Mouse (Mus musculus) neutrophil, adult 5-6 weeks (primary cell): ENCODE measurements at regions not wholly inside any gene's neighbourhood (a gene's known extent, or its start where the extent isn't known, plus 50 kb on each side); places are given as distances from the start of the nearest gene placed in this dataset.
"Not testable (repeated sequence)": the region's sequence is repeated elsewhere in the genome, so short reads cannot be mapped to it uniquely, and the experiment has no call there.

ENCODE experiments used
- ATAC-seq: fragments of 151-379, 151-347 bp; 2 replicates; pipeline ENCODE4 v1.8.0; 2017; ENCODE audit warnings: mild to moderate bottlenecking, moderate TSS enrichment; ENCODE audit not compliant: insufficient number of reproducible peaks, poor library complexity, low FRiP score, severe bottlenecking; ENCODE audit errors: extremely low read depth

DNA sequence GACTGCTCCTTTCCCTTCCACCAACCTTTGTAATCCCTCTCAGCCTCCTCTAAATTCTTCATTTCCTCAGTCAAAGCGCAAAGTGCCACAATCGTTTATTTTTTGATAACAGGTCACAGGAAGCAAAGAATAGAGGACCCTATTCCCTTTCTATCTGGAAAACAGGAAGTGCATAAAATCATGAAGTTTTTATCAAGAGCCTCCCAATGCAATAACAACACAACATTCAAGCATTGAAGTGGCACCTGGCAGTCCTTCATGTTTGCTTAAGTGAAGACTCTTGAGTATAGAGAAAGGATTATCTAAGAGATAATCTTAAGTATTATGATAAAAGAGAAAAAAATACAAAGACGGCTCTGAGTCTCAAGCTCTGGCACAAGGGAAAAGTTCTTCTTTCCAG, 111.9 kb downstream of the Ibtk start:
- no peak for ATAC-seq

DNA sequence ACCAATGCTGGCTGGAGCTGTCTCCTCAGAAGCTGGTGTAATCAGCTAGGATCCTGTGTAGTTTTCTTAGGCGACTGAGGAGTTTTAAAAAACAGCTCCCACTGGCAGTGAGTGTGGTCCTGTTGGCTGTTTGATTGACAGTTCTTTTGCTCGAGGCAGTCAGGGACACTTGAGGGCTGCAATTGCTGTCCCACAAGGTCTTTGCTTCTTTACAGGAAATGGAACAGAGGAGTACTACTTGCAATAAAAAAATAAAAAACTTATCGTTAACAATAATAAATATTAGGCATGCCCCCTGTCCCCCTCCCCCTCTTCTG, 113.0 kb downstream of the Ibtk start:
- ATAC-seq, result no peak

DNA sequence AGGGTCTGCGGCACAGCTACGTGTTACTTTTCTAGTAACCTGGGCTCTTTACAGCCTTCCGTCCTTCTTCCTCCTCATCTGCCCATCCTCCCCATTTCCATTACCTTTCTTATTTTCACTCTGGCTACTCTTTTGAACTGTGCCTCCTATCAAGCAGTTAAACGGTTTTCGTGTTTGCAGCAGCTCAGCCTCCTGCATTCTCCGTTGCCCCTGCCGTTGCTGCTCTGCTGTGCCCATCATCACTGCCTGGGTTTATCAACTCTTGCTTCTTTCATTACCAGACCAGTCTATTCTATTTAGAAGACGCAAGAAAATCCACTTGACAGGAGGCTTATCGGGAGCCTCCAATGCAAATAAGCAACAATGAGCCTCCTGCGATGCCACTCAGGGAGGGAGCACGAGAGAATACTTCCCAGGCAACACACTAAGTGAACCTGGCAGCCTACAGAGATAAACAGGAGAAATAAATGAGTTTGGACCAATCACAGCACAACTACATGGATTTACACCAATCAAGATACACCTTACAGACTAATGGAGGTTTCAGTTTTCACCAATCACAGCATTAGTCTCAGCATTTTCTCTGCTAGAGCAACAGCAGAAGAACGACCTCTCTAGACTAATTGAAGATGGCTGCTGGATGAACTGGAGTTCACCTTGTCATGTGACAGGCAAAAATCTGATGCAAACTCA, 113.5 kb downstream of the Ibtk start:
- ATAC-seq, result no peak

DNA sequence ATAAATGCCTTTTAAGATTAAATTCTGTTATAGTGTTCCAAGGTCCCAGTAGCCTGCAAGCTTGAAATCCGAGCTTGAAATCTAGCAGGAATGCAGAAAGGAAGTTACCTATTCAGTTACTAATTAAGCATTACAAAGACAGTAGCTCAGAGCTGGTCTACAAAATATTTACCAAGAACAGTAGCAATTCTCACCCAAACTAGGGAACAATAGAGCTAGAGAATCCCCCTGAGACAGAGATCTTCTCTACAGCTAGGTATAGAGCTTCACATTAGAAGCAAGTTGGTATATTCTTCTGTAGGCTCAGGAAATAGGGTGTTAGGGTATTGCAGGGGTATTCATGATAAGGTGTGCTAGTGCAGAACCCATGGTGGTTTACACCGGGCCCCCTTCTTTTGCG, 114.3 kb downstream of the Ibtk start:
- not testable (repeated sequence) for ATAC-seq

DNA sequence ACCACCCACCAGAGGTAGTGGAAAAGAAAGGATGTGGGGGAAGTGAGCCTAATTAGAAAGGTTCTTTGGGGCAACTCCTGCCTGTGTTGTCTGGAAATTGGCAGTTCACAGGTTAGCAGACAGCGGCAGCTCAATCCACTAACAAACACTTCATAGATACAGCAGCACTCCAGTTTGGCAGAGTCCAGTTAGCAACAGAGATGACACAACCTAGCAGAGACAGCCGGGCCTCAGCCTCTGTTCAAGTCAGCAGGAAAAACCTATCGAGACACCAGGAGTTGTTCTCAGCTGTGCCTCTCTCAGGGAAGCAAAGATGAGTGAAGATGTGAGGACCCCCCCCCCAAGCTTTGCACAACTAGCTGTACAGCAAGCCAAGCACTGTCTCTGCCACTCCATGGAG, 131.2 kb downstream of the Ibtk start:
- ATAC-seq, result no peak

DNA sequence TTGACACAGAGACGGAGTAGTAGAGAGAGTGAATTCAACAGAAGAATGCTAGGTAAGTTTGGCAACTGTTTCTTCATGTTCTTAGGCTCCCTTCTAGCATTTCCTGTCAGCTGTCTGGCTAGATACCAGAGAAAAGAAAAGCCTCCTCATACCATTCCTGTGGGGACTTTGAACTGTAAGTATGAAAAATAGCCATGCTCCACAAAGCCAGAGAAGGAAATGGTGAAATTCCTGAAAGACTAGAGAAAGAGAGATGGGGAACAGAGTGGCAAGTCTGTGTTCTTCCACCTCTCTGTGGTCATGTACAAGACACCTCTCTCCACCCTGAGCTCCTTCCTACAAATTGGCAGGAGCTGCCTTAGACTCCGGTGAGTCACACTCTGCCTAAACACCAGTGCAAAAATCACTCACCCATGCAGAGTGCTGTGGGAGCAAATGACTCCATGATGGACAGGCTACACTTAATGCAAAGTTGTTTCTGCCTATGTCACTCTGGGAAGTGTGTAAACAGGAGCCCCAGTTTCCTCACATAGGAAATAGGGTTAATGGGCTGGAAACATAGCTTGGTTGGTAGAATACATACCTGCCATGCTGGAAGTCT, 131.9 kb downstream of the Ibtk start:
- no peak for ATAC-seq

DNA sequence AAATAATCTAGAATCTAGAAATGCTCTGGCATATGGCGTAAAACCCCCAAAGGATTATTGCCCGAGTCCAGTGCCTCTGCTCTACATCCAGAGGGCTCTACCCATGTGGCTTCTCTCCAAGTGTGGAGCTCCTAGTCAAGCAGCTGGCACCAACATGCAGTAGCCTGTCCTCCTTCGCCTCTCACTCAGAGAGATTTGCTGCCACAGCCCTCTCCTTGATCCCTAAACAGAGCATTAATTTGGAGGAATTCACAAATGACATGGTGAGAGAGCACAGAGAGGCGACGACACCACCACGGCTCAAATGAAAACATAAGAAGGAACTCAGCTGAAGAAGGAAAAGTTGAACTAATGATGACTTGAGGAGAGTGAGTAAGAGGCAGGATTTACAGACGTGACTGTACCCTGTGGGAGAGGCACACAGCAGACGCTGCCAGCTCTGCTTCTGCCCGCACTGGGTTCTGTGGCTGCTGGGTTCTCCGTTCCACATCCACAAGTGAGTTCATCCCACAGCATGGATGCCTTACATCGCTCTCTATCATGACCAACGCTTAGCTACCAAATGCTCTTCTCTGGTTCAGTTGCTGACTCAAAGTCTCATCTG, 132.8 kb downstream of the Ibtk start:
- ATAC-seq, result no peak

DNA sequence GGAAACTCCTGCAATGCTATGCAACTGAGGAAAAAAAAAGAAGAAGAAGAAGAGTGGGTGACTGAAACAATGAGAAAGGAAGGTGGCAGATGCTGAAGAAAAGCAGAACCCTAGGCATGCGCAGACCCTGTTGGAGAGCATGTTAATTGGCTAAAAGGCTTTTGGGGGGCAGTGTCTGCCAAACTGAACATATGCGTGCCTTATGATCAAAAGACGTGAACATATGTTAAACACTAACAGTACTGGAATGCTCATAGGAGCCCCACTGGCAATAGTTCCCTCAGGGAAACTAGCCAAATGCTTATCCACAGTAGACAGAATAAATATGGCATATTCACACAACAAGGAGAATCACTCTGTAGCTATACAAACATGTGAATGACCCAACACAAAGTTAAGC, 140.0 kb downstream of the Ibtk start:
- no peak for ATAC-seq

DNA sequence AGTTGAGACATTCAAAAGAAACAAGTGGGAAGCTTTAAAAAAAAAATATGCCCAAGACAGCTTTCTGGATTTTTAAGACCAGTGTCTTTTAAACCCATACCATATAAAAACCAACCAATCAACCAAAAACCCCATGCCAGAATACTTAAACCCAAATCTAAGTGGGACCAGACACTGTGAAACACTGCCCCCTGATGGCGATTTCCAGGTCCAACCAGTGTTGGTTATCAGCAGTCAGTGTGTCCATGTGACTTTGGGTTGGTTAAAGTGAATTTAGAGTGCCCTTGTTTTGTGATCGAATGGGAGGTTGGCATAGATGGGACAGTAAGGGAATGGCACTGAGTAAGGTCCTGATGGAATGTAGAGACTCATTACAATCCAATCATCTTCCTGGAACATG, 152.2 kb downstream of the Ibtk start:
- ATAC-seq, result peak; percentile 30; the same call in 1 of the 2 replicates

DNA sequence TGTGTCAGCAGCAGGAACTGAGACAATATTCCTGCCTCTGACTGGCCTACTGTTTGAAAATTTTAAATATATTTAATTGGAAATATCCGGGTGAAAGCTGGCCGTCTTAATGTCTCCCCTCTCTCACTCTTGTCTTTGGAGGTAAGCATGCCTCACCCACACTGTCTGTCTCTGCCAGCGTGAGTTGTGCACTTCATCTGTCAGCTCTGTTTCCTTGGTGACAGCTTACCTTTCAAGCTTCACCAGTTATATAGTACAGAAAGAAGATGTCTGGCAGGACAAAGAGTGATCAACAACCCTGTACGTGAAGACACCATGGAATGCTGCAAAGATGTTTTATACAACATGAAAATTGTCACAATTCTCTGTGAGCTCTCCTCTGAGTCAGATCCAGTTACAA, 155.3 kb downstream of the Ibtk start:
- no peak for ATAC-seq

DNA sequence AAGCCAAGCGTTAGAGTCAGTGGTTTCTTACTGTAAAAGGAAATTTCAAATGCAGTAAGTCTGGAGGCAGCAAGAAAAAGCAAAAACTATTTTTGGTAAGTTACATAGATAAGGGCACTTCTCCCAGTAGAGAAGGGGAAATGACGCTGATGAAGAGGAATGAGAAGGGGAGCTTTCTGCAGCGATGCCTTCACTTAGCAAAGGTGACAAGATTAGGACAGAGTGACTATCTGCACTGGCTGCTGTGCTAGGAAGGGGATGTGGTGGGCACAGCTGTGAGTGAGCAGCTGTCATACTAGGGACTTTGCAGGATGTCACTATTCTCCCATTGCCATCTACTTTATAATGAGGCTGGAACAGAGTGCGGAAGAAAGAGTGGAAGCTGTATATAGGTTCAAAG, 156.5 kb downstream of the Ibtk start:
- no peak for ATAC-seq

DNA sequence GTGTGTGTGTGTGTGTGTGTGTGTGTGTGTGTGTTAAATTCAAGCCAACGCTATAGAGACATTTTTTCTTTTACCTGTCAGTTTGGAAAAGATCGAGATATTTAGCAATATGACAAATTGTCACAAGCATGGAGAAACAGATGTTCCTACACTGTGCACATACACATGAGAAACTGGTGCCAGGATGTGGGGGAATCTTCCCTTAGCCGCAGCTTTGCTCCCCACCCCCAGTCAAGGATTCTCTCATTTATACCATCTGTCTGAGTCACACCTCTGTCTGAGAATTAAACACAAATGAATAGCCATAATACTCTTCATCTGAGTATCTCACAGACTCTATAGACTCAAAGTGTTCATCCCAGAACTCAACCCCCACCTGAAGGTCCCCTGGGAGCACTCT, 159.9 kb downstream of the Ibtk start:
- ATAC-seq, result no peak

DNA sequence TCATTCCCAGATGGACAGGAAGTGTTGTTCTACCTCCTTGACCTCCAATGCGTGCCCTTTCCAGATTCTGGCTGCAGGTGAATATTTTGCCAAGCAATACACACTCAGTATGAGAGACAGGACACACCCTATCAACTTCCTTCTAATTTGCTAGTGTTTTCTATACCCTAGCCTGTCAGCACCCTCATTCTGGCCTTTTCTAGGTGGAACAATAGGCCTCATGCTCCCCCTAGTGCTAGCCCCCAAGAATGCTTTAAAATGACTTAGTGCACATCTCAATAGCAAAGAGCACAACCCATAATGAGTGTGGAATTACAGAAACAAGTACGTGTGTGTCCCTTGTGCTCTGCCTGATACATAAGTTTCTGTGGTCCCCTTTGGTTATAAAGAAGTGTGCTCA, 161.1 kb downstream of the Ibtk start:
- ATAC-seq, result peak; percentile 60; the same call in 1 of the 2 replicates

DNA sequence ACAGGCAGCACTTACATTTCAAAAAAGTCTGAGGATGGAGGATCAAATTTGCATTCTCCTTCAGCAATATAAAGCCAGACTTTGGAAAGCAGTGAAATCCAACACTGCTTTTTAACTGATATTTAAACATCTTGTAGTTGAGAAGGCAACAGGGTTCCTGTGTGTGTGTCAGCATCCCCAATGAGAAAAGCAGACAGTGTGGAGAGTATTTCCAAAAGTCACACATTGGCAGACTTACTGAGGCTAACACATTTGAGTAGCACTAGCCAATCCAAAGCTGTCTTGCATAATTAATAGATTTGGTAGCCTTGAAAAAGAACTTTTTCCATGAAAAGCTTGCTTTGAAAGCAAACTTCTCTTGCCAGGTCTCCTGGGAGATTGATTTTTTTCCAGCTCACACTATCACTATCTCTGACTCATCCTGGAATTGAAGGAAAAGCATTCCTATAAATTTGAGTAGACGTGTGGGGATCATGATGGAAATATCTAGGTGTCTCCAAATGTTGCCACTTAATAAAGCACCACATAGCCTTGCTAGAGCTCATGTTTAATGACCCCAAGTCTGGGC, 168.0 kb downstream of the Ibtk start:
- no peak for ATAC-seq

DNA sequence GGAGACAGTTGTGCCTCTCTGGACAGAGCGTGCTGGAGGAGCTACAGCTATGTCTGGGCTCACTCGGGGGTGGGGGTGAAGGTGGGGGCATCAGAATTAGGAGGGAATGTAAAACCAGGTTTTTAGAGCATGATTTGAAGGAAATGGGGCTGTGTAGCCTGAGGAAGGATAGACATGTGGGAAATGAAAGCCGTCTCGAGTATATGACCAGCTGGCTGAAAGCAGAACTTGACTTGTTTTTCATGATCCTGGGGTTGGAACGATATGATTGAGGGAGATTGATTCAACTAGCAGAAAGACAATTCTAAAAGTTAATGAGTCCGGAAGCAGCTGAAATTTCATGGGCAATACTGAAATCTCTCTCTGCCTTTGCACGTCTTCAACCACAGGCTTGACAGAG, 171.3 kb downstream of the Ibtk start:
- no peak for ATAC-seq

DNA sequence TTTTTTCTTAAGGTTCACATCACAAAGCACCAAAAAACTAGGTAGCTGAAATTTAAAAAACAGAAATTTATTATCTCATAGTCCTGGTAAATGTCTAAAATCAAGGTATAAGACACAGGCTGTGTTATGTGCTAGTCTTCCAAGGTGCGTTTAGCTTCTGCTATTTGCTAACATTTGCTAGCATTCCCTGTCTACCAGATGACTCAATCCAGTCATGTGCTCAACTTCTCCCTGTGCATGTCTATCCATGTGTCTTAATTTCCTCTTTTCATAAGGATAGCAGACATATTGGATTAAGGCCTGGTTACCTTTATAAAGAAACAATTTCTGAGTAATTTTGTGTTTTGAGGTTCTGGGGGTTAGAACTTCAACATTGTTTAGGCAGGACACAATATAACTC, 171.8 kb downstream of the Ibtk start:
- no peak for ATAC-seq

DNA sequence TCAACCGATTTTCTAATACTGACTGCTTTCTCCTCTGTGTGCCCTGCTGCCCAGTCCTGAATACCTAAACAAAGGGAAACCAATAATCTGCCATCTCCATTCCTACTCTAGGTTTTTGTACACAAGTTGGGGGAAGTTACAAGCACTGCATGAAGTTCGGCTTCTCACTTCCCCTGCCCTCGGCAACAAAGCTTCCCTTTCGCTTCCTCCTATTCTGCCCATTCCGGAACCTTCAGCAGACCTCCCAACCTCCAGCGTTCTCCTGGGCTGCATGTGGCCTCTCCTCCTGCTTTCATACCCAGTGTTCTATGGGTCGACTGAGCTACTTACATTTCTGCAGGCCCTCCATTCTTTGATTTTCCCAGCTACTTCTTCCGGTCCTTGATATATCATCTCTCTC, 180.3 kb downstream of the Ibtk start:
- ATAC-seq, result 0 out of 2 replicates have a peak, but pooled peaks have one; percentile 44

DNA sequence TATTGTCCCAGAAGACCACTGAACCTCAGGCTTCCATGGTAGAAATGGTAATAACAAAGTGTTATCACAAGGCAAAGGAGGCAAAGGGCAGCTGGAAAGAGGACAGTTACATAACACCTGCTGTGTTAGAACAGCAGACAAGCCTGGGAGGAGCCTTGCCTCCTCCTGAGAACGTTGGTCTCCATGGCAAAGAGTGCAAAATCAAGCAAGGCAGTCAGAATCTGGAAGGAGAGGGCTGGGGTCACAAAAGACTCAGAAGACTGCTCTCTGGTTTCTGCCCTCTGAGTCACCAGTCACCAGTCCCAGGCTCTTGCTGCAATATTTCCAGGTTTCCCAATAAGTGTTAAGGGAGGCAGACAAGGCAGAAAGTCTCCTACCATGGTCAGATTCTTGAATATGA, 197.3 kb downstream of the Ibtk start:
- ATAC-seq, result no peak

DNA sequence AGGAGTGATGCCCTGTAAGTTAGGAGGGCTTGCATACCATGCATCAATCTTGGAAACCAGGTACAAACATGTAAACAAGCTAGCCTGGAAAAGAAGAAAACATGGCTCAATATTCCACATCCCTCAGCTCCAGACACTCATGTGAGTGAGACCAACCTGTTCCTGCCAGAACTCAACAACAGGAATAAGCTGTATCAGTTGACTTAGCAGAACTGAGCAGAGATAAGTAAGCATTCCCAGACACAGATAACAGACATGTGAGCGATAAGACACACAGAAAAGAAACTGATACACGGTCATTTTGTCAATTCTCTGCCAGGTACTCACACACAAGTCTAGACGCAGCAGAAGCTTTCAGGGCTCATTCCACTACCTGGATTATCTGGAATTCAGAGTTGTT, 198.7 kb downstream of the Ibtk start:
- no peak for ATAC-seq

DNA sequence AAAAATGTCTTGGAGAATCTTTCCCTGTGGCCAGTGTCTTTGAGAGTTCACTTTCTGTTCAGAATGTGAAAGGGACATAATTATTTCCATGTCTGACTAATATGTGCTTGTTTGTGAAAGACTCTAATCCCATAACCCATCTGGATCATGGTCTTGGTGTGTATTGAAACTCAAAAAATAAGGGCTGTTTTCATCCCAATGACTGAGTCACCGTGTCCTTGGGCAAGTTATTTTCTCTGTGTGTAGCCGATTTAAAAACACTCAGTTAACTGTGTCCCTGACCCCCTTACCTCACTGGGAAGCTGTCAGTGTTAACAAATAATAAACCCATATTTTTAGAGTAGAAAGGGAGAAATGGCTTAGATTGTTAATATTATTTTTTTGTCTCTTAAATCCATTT, 202.9 kb downstream of the Ibtk start:
- no peak for ATAC-seq
